Mouse (Mus musculus) heart, postnatal 0 days (tissue): ENCODE measurements around the gene Coro2b. TPM values are rescaled to one million over a fixed set of nuclear protein-coding genes. Genes with fewer than 3 reads are reported as not detected.

ENCODE experiments used
- ATAC-seq: fragments of 200-750 bp; cut with Nextera tagmentation; 2 replicates; pipeline ENCODE4 v1.8.0; 2017; ENCODE audit warnings: low read depth, moderate number of reproducible peaks, moderate library complexity; ENCODE audit not compliant: insufficient read depth
- DNase-seq: peaks from one replicate; pipeline ENCODE4 v3.0.0-alpha.2; 2016; ENCODE audit warnings: low spot score
- H3K27ac ChIP-seq: fragments of 300-500 bp; sonication (generic); 2 replicates; pipeline ENCODE4 v1.5.1; 2014; ENCODE audit warnings: low read depth, mild to moderate bottlenecking
- H3K27me3 ChIP-seq: fragments of 300-500 bp; sonication (generic); 2 replicates; pipeline ENCODE4 v1.6.1; 2014; ENCODE audit warnings: low read length, mixed read lengths; ENCODE audit not compliant: control insufficient read depth, insufficient read depth
- H3K36me3 ChIP-seq: fragments of 300-500 bp; sonication (generic); replicated peaks from 2 replicates; pipeline ENCODE4 v1.6.1; 2014; ENCODE audit warnings: low read length, mixed read lengths; ENCODE audit not compliant: control insufficient read depth, insufficient read depth
- H3K4me1 ChIP-seq: fragments of 300-500 bp; sonication (generic); 2 replicates; pipeline ENCODE4 v1.6.1; 2014; ENCODE audit warnings: antibody characterized with exemption; ENCODE audit not compliant: control insufficient read depth, insufficient read depth
- H3K4me2 ChIP-seq: fragments of 300-500 bp; sonication (generic); 2 replicates; pipeline ENCODE4 v1.6.1; 2014; ENCODE audit warnings: low read depth, mild to moderate bottlenecking, low read length, moderate library complexity
- H3K4me3 ChIP-seq: fragments of 300-500 bp; sonication (generic); 2 replicates; pipeline ENCODE4 v1.5.1; 2014; ENCODE audit warnings: low read depth, low read length
- H3K9ac ChIP-seq: fragments of 300-500 bp; sonication (generic); replicated peaks from 2 replicates; pipeline ENCODE4 v1.6.1; 2014; ENCODE audit warnings: low read depth, low read length, mixed read lengths
- H3K9me3 ChIP-seq: fragments of 300-500 bp; sonication (generic); replicated peaks from 2 replicates; pipeline ENCODE4 v1.6.1; 2016; ENCODE audit warnings: low read length; ENCODE audit not compliant: control insufficient read depth
- CTCF ChIP-seq: IDR thresholded peaks from 2 replicates; pipeline ENCODE4 v1.5.1; 2016; ENCODE audit warnings: antibody characterized with exemption, control low read depth, low read depth
- EP300 ChIP-seq: IDR thresholded peaks from 2 replicates; pipeline ENCODE4 v1.6.1; 2016; ENCODE audit warnings: antibody characterized with exemption, low read depth
- WGBS: fragments of 180-500 bp; shearing (Covaris S2); extraction: QIAGEN DNeasy Blood & Tissue Kit; methylation state at CpG from one replicate; pipeline ENCODE4 v1.1.7; 2014; 5-methylcytosine and 5-hydroxymethylcytosine counted together
- polyA plus RNA-seq: library from polyadenylated mRNA; unstranded; fragments of >200 nt; fragmentation: Nextera tagmentation; extraction: Ambion mirVana; gene quantifications from 2 replicates; pipeline ENCODE4 v1.2.1, GENCODE M21; 2015
- total RNA-seq: library from RNA; depleted of rRNA; stranded (reverse); fragments of >200 nt; gene quantifications from 2 replicates; pipeline ENCODE4 v1.2.3, GENCODE M21; 2014; ENCODE audit warnings: low replicate concordance

Gene Coro2b
- total and polyA plus RNA-seq, 2 experiments from 2014 or later = 5.5 to 45.9 TPM

DNA sequence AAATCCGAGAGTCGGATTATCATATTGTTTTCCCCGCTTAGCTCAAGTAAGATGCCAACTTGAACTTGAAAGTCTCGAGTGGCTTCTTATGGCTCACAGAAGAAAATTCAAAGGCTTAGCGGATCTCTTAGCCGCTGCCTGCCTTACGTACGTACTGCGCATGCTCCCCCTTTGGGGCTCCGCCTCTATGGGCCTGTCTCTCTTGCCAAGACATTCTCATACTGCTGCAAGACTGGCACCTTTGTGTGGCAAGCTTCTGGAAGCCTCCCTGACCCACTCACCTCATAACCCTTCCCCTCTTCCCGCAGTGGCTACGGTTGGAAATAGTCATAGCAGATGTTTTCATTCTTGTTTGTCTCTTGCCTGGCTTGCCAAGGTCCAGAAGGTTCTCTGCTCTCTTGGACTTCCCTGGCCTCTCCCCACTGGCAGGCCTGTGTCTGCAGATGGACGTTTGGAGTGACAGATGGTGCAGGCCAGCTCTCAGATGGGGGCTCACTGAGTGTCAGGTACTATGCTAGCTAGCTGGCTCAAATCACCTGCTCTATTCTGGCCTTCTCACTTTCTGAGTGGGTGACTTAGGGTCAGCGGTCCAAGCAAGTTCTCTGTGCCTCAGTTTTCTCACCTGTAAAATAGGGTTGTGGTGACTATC is 65.2 kb downstream of the Coro2b start:
- Histone ChIP-seq H3K27ac (no peak overlapping the region), H3K4me3 (no peak overlapping the region), H3K4me2 (no peak overlapping the region), H3K27me3 (no peaks in the 10 kb centered on the region), H3K9ac (no peak overlapping the region), H3K9me3 (no peaks in the 10 kb centered on the region), H3K4me1 (peaks cover under 1% of the 10 kb centered on the region), H3K36me3 (no peaks in the 10 kb centered on the region)
- 90% methylated on average over 14 of the region's 14 CpGs for WGBS
- TF ChIP-seq CTCF = no peak
- TF ChIP-seq EP300 = no peak
- DNase-seq = no peak
- no peak for ATAC-seq

DNA sequence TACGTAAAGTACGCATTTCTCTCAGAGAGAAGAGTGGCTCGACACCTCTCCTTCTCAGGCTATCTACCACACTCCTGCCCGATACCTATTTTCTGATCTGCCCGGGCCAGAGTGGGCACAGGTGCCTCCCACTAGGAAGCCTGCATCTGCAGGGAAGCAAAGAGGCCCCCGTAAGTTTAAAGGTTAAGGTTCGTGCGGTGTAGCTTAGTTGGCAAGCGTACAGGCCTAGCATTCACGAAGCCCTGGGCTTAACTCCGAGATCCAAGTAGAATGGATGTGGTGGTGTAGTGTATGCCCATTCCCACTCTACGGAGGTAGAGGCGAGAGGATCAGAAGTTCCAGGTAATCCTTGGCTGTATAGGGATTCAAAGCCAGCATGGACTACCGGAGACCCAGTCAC is 65.8 kb downstream of the Coro2b start:
- Histone ChIP-seq H3K4me1 (no peaks in the 10 kb centered on the region; the same call in 1 of the 2 replicates), H3K36me3 (no peaks in the 10 kb centered on the region), H3K27ac (no peak overlapping the region), H3K9me3 (no peaks in the 10 kb centered on the region), H3K27me3 (no peaks in the 10 kb centered on the region), H3K9ac (no peak overlapping the region), H3K4me2 (no peak overlapping the region), H3K4me3 (no peak overlapping the region)
- 86% methylated on average over 14 of the region's 14 CpGs for WGBS
- TF ChIP-seq EP300 = no peak
- TF ChIP-seq CTCF = no peak
- ATAC-seq = no peak
- DNase-seq = no peak

DNA sequence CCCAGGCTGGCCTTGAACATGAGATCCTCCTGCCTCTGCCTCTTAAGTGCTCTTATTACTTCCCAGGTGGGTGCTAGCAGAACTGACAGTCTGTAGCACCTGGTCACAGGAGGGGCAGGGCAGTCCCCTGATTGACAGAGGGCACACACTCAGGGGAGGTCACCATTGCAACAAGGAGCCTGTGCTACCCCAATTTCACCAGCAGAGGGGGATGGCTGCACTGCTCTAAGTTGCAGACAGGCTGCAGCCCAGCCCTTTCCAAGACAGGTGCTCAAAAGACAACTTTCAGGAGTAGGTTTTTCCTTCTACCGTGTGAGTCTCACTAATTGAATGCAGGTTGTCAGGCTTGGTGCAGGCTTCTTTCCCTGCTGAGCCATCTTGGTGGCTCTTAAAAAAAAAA is 66.4 kb downstream of the Coro2b start:
- Histone ChIP-seq H3K36me3 (no peaks in the 10 kb centered on the region), H3K9me3 (no peaks in the 10 kb centered on the region), H3K9ac (no peak overlapping the region), H3K4me1 (no peaks in the 10 kb centered on the region; the same call in 1 of the 2 replicates), H3K4me3 (no peak overlapping the region), H3K4me2 (no peak overlapping the region), H3K27me3 (no peaks in the 10 kb centered on the region), H3K27ac (no peak overlapping the region)
- TF ChIP-seq CTCF = peak; percentile 99
- no peak for TF ChIP-seq EP300
- 14% methylated on average over 1 of the region's 1 CpGs for WGBS
- ATAC-seq (peak; percentile 86), DNase-seq (peak; percentile 53)

DNA sequence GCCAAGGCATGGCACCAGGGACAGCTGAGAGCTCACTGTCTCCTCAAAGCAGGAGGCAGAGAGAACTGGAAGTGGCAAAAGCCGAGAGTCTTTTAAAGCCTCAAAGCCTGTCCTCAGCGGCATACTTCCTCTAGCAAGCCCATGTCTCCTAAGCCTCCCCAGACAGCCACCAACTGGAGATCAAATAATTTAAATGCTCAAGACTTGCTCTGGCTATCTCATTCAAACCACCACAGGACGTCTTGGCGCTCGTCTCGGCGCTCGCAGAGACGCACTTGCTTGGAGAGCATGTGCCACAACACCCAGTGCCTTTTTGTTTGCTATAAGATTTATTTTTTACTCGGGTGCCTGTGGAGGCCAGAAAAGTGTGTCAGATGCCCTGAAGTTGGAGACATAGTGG is 67.1 kb downstream of the Coro2b start:
- WGBS = 83% methylated on average over 10 of the region's 10 CpGs
- ATAC-seq (no peak), DNase-seq (no peak)
- Histone ChIP-seq H3K4me2 (no peak overlapping the region), H3K4me1 (no peaks in the 10 kb centered on the region; the same call in 1 of the 2 replicates), H3K27ac (no peak overlapping the region), H3K4me3 (no peak overlapping the region), H3K27me3 (no peaks in the 10 kb centered on the region), H3K9ac (no peak overlapping the region), H3K36me3 (no peaks in the 10 kb centered on the region), H3K9me3 (no peaks in the 10 kb centered on the region)
- no peak for TF ChIP-seq EP300
- TF ChIP-seq CTCF = no peak

DNA sequence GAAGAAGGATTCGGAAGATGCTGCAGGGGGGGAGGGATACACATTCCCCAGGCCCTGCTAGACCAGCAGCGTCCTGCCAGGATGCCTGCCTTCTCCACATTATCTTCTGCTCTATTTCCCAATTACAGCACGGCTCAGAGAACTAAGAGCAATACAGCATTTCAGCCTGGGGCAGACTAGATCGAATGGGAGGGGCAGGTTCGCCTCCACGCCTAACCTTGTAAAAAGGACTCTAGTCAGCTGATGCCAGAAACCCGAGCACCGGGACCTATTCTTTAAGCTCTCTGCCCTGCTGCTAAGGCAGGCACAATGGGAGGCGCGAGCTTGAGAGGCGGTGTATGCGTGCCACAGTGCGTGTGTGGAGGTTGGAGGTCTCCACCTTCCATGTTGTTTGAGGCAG is 67.7 kb downstream of the Coro2b start:
- Histone ChIP-seq H3K27ac (no peak overlapping the region), H3K9ac (no peak overlapping the region), H3K4me1 (no peaks in the 10 kb centered on the region; the same call in 1 of the 2 replicates), H3K36me3 (no peaks in the 10 kb centered on the region), H3K4me3 (no peak overlapping the region), H3K9me3 (no peaks in the 10 kb centered on the region), H3K27me3 (no peaks in the 10 kb centered on the region), H3K4me2 (no peak overlapping the region)
- 72% methylated on average over 13 of the region's 13 CpGs for WGBS
- TF ChIP-seq CTCF (no peak), EP300 (no peak)
- DNase-seq (no peak), ATAC-seq (no peak)

DNA sequence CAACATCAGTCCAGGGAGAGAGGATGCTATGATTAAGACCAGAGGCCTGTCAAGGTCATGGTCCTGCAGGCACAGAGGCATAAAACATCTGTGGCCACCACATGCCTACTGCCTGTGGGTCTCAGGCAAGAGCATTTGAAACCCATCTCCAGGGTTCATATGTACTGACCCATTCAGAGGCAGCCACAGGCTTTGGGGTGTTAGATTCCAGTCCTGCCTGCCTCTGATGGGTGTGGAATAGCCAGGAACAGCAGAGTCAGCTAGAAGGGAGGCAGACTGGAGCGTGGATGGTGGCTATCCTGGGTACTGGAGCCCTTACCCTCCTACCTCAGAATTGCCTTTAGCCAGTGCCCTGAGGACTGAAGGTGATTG is 69.4 kb downstream of the Coro2b start:
- 69% methylated on average over 1 of the region's 1 CpGs for WGBS
- DNase-seq (no peak), ATAC-seq (no peak)
- Histone ChIP-seq H3K4me2 (no peak overlapping the region), H3K36me3 (no peaks in the 10 kb centered on the region), H3K9me3 (no peaks in the 10 kb centered on the region), H3K4me1 (no peaks in the 10 kb centered on the region), H3K9ac (no peak overlapping the region), H3K4me3 (no peak overlapping the region), H3K27ac (no peak overlapping the region), H3K27me3 (no peaks in the 10 kb centered on the region)
- TF ChIP-seq EP300 (no peak), CTCF (no peak)
